Mouse (Mus musculus) erythroblast, embryonic 14.5 days (primary cell): Measurements from ENCODE around the gene Tssk4. TPM values are rescaled to one million over a fixed set of nuclear protein-coding genes. Genes with fewer than 3 reads are reported as not detected.

ENCODE experiments used
- H3K27me3 ChIP-seq: 2 replicates; pipeline ENCODE4 v1.6.1; 2012; ENCODE audit warnings: inconsistent platforms; ENCODE audit not compliant: control insufficient read depth
- H3K36me3 ChIP-seq: 2 replicates; pipeline ENCODE4 v1.6.1; 2012; ENCODE audit warnings: mild to moderate bottlenecking, inconsistent platforms; ENCODE audit not compliant: control insufficient read depth
- H3K4me1 ChIP-seq: 2 replicates; pipeline ENCODE4 v1.6.1; 2012; ENCODE audit warnings: inconsistent platforms; ENCODE audit not compliant: control insufficient read depth
- H3K4me3 ChIP-seq: replicated peaks from 2 replicates; pipeline ENCODE3; 2012; ENCODE audit warnings: moderate library complexity, mild to moderate bottlenecking, inconsistent platforms
- H3K9me3 ChIP-seq: 2 replicates; pipeline ENCODE4 v1.6.1; 2012; ENCODE audit warnings: low read length, inconsistent platforms, mixed read lengths; ENCODE audit not compliant: control insufficient read depth
- GATA1 ChIP-seq: IDR thresholded peaks from 2 replicates; pipeline ENCODE4 v1.6.1; 2012; ENCODE audit warnings: low read length, inconsistent platforms, mixed read lengths
- TAL1 ChIP-seq: IDR thresholded peaks from 3 replicates; pipeline ENCODE4 v1.6.1; 2012; ENCODE audit warnings: low read length, inconsistent platforms, mixed read lengths
- polyA plus RNA-seq: library from polyadenylated mRNA; stranded (reverse); fragments of >175 nt; gene quantifications from 2 replicates; pipeline ENCODE4 v1.2.3, GENCODE M21; 2012

Tssk4 gene
- polyA plus RNA-seq, 1 experiment = 0.05 TPM

- H3K4me1 ChIP-seq = peaks cover 31% of the 10 kb centered on the region
- H3K36me3 ChIP-seq = peaks cover 52% of the 10 kb centered on the region
- H3K4me3 ChIP-seq = peak overlapping the region; percentile 85
- no peaks in the 10 kb centered on the region for H3K27me3 ChIP-seq
- H3K9me3 ChIP-seq = no peaks in the 10 kb centered on the region
- TF ChIP-seq TAL1 = no peak
- no peak for TF ChIP-seq GATA1
Measured at GRCm38 (mm10) chr14:55660636-55661035, 10.7 kb downstream of the Tssk4 start.

GRCm38 (mm10) chr14:55671486-55671832 is 21.5 kb downstream of the Tssk4 start:
- peak overlapping the region; percentile 97 for H3K4me3 ChIP-seq
- TF ChIP-seq TAL1 = no peak
- no peak for TF ChIP-seq GATA1
- H3K4me1 ChIP-seq = peaks cover 47% of the 10 kb centered on the region
- no peaks in the 10 kb centered on the region for H3K9me3 ChIP-seq
- no peaks in the 10 kb centered on the region for H3K27me3 ChIP-seq
- peaks cover 49% of the 10 kb centered on the region for H3K36me3 ChIP-seq

- peaks cover 47% of the 10 kb centered on the region for H3K4me1 ChIP-seq
- TF ChIP-seq GATA1 (no peak), TAL1 (no peak)
- H3K4me3 ChIP-seq = peak within 1 kb of the TSS; percentile 97
- H3K27me3 ChIP-seq = no peaks in the 10 kb centered on the region
- H3K9me3 ChIP-seq = no peaks in the 10 kb centered on the region
- H3K36me3 ChIP-seq = peaks cover 50% of the 10 kb centered on the region
Measured at GRCm38 (mm10) chr14:55671833-55672740, 22.1 kb downstream of the Tssk4 start, which contains the start of the genes Gmpr2 and Nedd8. TSS of gene Gmpr2 (plus strand) at chr14:55671941. TSS of gene Nedd8 (minus strand) at chr14:55672124.

- Histone ChIP-seq H3K4me1 (peaks cover 47% of the 10 kb centered on the region), H3K36me3 (peaks cover 56% of the 10 kb centered on the region), H3K27me3 (no peaks in the 10 kb centered on the region), H3K4me3 (peak overlapping the region; percentile 97), H3K9me3 (no peaks in the 10 kb centered on the region)
- TF ChIP-seq GATA1 = no peak
- TF ChIP-seq TAL1 = no peak
Measured at GRCm38 (mm10) chr14:55672741-55673060, 22.7 kb downstream of the Tssk4 start.

- peaks cover 47% of the 10 kb centered on the region for H3K4me1 ChIP-seq
- TF ChIP-seq GATA1 (no peak), TAL1 (no peak)
Measured at GRCm38 (mm10) chr14:55677615-55678014, 27.6 kb downstream of the Tssk4 start.

GRCm38 (mm10) chr14:55681160-55682117 is 31.5 kb downstream of the Tssk4 start, which contains the start of gene Tinf2:
TSS of gene Tinf2 (minus strand) at chr14:55681820.
- Histone ChIP-seq H3K9me3 (no peaks in the 10 kb centered on the region), H3K36me3 (peaks cover 47% of the 10 kb centered on the region), H3K27me3 (peaks cover 3% of the 10 kb centered on the region; the same call in 1 of the 2 replicates), H3K4me3 (peak within 1 kb of the TSS; percentile 80), H3K4me1 (peaks cover 31% of the 10 kb centered on the region)
- no peak for TF ChIP-seq GATA1

More at GRCm38 (mm10) chr14:55677615-55678014, 27.6 kb downstream of the Tssk4 start:
- Histone ChIP-seq H3K27me3 (no peaks in the 10 kb centered on the region), H3K36me3 (peaks cover 65% of the 10 kb centered on the region), H3K4me3 (no peak overlapping the region), H3K9me3 (no peaks in the 10 kb centered on the region)

GRCm38 (mm10) chr14:55682118-55682493 is 32.1 kb downstream of the Tssk4 start:
- peaks cover 3% of the 10 kb centered on the region; the same call in 1 of the 2 replicates for H3K27me3 ChIP-seq
- H3K9me3 ChIP-seq = no peaks in the 10 kb centered on the region
- H3K4me3 ChIP-seq = peak overlapping the region; percentile 80
- H3K36me3 ChIP-seq = peaks cover 41% of the 10 kb centered on the region
- TF ChIP-seq GATA1 = no peak
- no peak for TF ChIP-seq TAL1
- H3K4me1 ChIP-seq = peaks cover 31% of the 10 kb centered on the region

GRCm38 (mm10) chr14:55689433-55689832 is 39.4 kb downstream of the Tssk4 start:
- no peak overlapping the region for H3K4me3 ChIP-seq
- H3K36me3 ChIP-seq = no peaks in the 10 kb centered on the region
- TF ChIP-seq TAL1 = no peak
- no peak for TF ChIP-seq GATA1
- peaks cover 3% of the 10 kb centered on the region; the same call in 1 of the 2 replicates for H3K27me3 ChIP-seq
- peaks cover 11% of the 10 kb centered on the region for H3K9me3 ChIP-seq
- no peaks in the 10 kb centered on the region for H3K4me1 ChIP-seq

- Histone ChIP-seq H3K27me3 (no peaks in the 10 kb centered on the region; the same call in 1 of the 2 replicates), H3K36me3 (no peaks in the 10 kb centered on the region), H3K4me1 (peaks cover 2% of the 10 kb centered on the region; the same call in 1 of the 2 replicates), H3K4me3 (no peak overlapping the region), H3K9me3 (peaks cover 16% of the 10 kb centered on the region)
- TF ChIP-seq TAL1 (no peak), GATA1 (no peak)
Measured at GRCm38 (mm10) chr14:55697226-55697625, 47.2 kb downstream of the Tssk4 start.
